Mouse (Mus musculus): ENCODE data around the gene Stoml1.
"Not testable (repeated sequence)": the region's sequence is repeated elsewhere in the genome, so short reads cannot be mapped to it uniquely, and the experiment has no call there.

GRCm38 (mm10) chr9:58250730-58251129 is 2.2 kb upstream of the Stoml1 start:
- TF ChIP-seq ZMIZ1 (IDR thresholded peaks at IDR 0.05; ENCODE audit: low read depth, low read length); USF1 (IDR thresholded peaks at IDR 0.05; ENCODE audit: low read depth, low read length); CTCF (IDR thresholded peaks at IDR 0.05 in 2 of 3, conservative IDR thresholded peaks at IDR 0.05 in 1 of 3; ENCODE audit: control insufficient read depth in 1 of 3, insufficient read depth in 1 of 3, low read depth in 2 of 3, low read length in 3 of 3, poor library complexity in 1 of 3, severe bottlenecking in 1 of 3); MXI1 (IDR thresholded peaks at IDR 0.05; ENCODE audit: low read depth, low read length); POLR2AphosphoS2 (IDR thresholded peaks at IDR 0.05; ENCODE audit: low read length); TCF12 (IDR thresholded peaks at IDR 0.05; ENCODE audit: low read depth, low read length); EP300 (IDR thresholded peaks at IDR 0.05; ENCODE audit: low read depth in 1 of 2, low read length in 2 of 2): not testable (repeated sequence)

Data from MEL (cell line).